Mouse (Mus musculus): ENCODE measurements around the gene Topors.

DNA sequence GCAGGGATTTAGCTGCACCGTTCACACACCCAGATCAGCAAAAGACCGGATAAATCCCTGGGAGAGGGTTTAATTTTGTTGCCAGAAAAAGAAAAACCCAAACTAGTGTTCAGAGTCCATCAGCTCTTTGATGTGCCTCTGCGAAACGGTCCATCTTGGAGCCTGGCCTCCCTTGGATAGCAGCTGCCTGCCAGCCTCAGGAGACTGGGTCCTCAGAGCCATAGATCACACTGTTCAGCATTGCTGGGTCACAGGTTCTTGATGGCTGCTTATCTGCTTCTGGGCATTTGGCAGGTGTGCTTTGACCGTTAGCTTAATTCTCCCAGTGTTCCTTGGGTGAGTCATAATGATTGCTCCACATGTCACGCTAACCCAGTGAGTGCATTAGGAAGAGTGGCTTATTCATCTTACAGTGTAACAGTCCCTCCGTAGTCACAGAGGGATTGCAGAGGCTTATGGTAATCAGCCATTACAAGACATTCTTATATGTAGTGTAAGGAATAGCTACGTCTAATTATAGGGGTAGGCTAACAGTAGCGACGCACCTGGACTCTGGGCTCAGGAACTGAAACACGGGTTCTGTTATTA is 41.2 kb upstream of the Topors start:
- TF ChIP-seq EP300 (IDR thresholded peaks at IDR 0.05; ENCODE audit: insufficient read depth, low read depth, low read length) (no peak), CTCF (IDR thresholded peaks at IDR 0.05) (no peak), POLR2A (IDR thresholded peaks at IDR 0.05; ENCODE audit: insufficient read depth, low read depth, low read length) (no peak)

Data from heart, adult 2 months (tissue).